Mouse (Mus musculus) lung, postnatal 4 days (tissue): Measurements from ENCODE around the gene 2900026A02Rik.
A peak's percentile ranks its signal among the peaks of the same experiment; 100 is the strongest.

ENCODE experiments used
- DNase-seq, 2 experiments: peaks; one replicate each; pipeline ENCODE4 v3.0.0; 2021

2900026A02Rik gene

DNA sequence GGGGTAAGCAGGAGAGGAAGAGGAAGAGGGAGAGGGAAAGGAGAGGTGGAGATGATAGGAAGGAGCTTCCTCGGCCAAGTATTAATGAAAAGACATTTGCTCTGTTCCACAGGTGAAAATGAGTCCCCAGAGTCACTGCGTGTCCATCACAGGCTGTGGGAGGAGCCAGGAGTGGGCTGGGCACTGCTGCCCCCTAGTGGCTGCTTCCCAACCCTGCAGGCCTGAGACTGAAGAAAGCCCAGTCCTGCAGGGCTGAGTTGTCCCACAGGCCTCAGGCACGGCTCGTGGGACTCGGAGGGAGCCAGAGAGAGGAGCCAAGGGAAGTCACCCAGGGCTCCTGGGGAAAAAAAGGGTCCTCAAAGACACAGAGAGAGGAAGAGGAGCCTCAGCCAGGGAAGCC is 47.7 kb downstream of the 2900026A02Rik start:
- peak; percentile 74 to 83 for DNase-seq

DNA sequence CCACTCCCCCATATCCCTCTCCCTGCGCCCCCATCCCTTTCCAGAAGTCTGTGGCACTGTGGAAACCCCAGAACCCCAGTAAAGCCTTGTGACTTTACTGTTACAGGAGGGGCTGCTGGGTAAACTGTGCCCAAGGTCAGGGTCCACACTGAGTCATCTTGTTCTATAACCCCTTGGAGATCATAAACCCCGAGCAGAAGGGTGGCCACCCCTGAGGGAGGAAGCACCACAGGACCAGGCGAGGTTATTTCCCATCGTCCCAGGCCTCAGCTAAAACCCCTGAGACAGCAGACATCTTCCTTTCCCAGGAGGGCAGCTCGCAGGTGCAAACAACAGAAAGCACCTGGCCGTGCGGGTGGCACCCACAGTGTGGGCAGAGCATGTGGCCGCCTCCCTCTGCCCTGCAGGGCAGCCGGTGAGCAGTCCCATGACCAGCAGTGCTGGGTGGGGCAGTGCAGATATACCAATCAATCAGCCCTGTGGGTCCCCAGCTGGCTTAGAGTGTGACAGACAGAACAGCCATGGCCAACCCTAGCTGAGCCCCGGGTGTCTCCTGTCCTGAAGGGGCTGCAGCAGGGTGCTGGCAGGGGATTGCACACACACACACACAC is 49.0 kb downstream of the 2900026A02Rik start:
- DNase-seq = no peak

DNA sequence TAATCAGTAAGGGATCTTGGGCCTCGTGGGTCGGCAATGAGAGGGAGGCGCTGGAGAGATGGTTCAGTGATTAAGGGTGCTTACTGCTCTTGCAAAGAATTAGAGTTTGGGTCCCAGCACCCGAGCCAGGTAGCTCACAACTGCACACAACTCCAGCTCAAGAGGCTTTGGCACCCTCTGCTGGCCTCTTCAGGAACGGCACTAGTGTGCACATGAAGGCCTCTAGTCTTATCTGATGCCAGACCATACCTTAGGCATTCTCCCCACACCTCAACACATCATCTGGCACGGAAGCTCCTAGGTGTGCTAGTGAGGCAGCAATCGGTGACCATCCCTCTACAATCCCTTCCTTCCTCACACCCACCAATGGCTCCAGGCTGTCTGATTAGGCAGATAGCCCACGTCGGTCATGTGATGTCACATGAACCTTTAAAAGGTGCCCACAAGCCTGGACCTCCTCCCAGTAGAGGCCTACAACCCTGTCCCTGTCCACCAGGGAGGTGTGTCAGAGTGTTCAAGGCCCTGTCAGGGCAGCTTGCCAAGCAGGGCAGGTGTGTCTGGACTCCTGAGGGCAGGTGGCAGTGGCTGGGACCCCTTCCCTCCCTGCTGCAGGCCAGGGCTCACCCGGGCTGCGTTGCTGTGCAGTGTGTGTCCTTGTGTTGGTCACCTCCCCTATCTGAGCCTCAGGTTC is 50.8 kb downstream of the 2900026A02Rik start:
- DNase-seq = no peak

DNA sequence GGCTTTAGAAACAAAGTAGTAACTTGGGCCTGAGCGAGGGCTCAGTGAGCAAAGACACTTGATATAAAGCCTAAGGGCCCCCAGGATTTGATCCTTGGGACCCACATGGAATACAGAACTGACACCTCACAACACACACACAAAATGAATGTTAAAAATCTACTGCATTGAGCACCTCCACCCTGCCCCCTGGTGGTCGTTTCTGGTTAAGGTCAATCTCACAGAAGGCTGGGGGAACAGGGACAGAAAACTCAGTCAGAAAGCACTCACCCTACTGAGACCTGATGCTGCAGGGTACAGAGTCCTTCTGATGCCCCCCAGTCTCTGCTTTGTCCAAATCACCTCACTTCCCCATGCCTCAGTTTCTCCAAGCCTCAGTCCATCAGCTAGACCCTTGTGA is 53.3 kb downstream of the 2900026A02Rik start:
- peak in 1 of 2 experiments; percentile 71 for DNase-seq

DNA sequence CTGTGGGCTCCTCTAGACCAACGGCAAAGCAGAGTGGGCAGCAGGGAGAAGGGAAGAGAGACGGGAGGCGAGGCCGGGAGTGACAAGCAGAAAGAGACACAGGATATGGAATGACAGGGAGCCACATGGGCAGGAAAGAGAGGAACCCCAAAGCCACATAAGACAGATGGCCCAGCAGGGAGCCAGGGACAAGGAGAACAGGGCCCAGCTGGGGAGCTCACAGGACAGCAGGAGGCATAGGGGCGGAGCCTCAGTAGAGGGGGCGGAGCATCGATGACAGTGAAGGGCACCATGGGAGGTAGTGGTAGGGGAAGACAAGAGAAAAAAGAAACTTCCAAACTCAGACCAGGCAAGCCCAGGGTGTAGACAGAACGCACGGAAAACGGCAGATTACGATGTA is 55.6 kb downstream of the 2900026A02Rik start:
- no peak for DNase-seq

DNA sequence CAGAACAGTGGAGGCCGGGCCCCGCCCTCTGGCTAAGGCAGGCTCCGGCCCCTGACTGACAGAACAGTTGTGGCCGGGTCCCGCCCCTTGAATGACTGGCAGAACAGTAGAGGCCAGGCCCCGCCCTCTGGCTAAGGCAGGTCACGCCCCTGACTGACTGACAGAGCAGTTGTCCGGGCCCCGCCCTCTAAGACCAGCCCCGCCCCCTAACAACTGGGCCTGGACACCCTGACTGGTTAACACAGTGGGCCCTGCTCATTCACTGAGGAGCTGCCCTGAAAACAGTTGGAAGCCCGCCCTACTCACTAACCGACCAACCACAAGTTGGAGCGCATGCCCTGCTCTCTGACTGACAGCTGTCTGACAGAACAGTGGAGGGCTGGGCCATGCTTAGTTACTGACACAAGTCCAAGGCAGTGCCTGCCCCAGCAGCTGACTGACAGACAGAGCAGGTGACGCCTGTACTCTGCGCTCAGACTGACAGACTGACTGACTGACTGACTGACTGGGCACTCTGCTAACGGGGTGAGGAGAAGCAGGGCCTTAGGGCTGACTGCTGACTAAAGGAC is 56.1 kb downstream of the 2900026A02Rik start:
- DNase-seq = peak; percentile 87 to 91

DNA sequence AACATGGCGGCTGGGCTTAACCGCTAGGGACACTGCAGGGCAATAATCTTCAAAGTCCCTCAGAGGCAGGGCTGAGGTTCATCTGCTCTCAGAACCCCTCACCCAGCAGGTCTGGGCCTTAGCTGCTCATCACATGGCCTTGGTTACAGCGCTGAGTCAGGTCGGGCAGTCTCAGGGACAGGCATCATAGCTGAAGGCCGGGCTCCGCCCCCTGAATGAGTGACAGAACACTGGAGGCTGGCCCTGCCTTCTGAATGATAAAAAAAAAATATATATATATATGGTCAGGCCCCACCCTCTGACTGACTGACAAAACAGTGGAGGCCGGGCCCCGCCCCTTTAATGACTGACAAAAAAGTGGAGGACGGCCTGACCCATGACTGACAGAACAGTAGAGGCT is 56.6 kb downstream of the 2900026A02Rik start:
- no peak for DNase-seq

DNA sequence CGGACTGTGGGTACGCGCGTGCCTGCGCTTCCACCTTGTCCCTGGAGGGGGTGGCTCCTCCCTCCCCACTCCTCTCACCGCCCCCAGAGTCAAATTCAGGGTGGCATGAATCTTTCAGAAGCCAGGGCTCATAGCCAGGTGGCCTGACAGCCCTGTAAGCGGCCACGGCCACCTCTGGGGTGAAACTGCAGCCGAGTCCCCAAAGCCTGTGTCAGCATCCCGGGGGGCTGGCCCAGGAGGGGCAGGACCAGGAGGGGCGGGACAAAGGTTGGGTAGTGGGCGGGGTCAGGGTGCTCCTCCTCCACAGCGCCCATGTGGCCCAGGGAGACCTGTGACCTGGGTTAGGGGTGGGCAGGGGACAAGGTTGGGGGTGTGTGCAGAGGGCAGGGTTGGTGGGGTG is 57.9 kb downstream of the 2900026A02Rik start:
- DNase-seq = peak in 1 of 2 experiments; percentile 53

DNA sequence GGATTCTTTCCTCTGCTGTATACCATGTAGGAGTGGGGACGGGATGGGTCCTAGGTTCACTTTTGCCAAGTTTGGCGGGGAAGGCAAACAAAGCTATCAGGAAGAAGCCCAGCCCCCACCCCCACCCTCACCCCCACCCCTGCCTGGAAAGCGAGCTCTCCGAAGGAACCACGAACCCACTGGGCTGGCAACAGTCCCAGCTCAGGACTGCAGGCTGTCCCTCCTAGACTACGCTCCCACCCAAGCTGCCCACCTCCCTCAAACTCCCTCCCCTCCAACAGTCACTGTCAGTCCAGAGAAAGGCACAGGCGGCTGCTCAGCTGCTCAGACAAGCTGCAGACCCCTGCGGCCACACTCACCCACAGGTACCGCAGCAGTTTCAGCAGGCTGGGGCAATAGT is 58.3 kb downstream of the 2900026A02Rik start:
- no peak for DNase-seq

DNA sequence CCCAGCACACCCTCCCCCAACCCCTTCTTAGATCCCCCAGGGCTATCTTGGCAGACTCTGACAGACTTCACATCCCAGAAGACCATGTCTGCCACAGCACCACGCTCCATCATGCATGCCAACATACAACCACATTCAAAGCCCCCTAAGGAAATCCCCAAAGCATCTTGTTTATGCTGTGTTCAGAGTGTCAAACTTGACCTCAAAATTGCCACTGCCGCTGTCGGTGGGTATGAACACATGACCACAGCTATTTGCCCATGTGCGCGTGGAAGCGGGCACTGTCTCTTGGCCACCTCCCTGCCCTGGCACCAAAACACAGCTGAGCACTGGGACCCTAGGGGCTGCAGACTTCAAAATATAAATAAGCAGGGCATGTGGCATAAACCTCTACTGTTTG is 59.5 kb downstream of the 2900026A02Rik start:
- no peak for DNase-seq

DNA sequence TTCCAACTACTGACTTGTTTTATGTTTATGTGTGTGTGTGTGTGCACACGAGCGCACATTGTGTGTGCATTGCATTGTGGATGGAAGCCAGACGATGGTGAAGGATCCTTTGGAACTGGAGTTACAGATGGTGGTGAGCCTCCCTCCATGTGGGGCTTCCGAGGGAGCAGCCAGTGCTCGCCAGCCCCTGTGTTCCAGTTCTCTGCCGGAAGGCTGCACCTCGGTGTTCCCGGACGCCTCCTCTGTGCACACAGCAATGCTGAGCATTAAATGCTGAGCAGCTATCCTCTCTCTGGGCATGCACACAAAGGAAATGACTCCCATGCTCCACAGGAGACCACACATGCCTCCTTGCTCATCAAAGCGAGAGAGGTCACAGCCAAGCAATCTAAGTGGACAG is 60.7 kb downstream of the 2900026A02Rik start:
- DNase-seq = no peak

DNA sequence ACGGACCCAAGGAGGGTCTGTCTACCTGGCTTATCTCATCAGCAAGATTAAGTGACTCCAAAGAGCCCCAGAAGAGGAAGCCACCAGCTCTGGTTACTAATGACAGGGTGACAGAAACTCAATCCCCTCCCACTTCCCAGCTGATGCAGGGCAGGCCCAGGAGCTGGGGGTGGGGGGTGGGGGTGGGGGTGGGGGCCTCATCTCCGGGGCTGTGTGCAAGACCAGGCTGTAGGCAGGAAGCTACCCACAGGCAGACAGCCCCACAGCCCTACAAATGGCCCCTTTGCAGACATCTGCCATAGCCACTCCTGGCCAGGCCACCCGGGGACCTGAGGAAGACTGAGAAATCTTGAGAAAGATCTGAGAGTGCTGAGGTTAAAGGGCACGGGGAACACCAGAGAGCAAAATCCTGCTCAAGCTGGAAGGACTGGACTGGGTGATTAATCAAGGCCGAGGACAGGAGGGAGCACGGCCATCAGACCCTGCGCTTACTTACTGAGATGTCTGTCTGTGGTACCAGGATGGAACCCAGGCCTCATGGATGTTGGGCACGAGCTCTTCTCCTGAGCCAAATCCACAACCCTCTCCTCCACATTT is 62.2 kb downstream of the 2900026A02Rik start:
- DNase-seq = no peak

DNA sequence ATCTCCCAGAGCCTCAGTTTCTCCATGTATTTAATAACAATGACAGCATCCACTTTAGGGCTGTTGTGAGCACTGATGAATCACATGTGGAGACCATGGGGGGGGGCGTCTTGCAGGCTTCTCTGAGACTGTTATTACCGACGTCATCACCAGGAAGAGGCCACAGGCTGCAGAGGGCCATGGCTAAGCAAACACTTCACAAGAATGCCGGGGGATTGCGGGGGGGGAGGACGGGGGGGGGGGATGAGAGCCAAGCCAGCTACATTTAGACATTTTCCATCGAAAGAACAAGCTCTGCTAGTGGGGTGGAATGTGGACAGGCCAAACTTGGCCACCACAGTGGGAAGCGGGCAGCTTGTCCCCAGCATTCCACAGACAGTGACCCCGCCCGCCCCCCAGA is 63.4 kb downstream of the 2900026A02Rik start:
- DNase-seq = peak; percentile 40 to 51

DNA sequence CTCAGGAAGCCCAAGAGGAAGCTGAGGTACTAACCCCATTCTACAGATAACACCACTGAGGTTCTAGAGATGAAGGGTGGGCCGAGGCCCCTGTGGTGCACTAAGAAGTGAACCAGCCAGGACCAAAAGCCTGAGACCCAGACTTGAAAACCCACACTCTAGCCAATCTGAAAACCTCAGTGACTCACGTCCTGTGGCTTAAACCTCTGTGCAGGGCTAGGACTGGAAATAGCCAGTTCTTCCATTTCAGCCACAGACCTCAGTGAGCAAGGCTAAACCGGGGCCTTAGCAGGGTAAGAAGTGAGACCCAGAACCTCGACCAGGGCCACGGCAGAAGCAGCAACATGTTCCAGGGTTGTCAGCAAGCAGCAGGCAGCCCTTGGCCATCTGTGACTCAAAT is 64.0 kb downstream of the 2900026A02Rik start:
- no peak for DNase-seq

DNA sequence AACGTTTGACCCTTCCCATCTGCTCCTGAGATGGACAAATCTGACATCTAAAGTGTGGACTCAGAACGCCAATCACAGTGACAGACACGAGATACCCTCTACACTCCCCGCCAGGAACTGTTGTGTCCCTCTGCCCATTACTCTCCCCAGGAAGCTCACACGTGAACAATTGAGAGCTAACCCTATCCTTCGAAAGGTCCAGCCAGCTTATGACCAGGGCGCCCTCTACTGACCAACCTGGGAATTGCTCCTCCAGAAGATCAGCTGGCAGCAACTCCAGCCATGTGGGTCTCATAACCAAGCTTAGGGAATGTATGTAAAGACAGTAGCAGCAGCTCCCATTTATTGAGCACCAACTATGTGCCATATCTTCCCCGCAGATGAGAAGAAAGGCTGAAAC is 65.9 kb downstream of the 2900026A02Rik start:
- peak; percentile 75 to 87 for DNase-seq

DNA sequence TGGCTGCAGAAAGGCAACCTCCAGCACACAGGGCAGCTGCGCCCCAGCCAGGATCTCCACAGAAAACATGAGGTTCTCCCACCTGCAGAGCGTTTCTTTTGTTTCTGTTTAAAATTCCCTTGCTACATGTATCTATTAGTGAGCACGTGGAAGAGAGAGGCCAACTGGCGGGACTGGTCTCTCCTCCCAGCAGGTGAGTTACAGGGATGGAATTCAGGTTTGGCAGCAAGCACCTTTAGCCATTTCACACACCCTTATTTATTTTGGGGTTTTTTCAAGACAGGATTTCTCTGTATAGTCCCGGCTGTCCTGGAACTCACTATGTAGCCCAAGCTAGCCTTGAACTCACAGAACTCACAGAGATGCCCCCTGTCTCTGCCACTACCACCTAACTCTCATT is 66.6 kb downstream of the 2900026A02Rik start:
- DNase-seq = no peak

DNA sequence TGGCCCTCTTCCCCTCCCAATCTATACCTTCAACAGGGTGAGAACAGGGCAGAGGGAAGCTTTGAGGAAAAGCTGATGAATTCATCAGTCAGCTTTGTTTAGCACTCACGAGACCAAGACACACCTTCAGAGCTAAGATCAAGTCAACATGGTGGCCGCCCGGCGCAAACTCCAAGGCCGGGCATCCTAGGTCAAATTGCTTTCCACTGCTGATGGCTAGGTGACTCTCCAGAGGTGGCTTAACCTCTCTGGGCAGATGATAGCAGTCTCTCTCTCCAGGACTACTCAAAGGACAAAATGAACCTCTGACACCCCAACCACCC is 67.6 kb downstream of the 2900026A02Rik start:
- no peak for DNase-seq

DNA sequence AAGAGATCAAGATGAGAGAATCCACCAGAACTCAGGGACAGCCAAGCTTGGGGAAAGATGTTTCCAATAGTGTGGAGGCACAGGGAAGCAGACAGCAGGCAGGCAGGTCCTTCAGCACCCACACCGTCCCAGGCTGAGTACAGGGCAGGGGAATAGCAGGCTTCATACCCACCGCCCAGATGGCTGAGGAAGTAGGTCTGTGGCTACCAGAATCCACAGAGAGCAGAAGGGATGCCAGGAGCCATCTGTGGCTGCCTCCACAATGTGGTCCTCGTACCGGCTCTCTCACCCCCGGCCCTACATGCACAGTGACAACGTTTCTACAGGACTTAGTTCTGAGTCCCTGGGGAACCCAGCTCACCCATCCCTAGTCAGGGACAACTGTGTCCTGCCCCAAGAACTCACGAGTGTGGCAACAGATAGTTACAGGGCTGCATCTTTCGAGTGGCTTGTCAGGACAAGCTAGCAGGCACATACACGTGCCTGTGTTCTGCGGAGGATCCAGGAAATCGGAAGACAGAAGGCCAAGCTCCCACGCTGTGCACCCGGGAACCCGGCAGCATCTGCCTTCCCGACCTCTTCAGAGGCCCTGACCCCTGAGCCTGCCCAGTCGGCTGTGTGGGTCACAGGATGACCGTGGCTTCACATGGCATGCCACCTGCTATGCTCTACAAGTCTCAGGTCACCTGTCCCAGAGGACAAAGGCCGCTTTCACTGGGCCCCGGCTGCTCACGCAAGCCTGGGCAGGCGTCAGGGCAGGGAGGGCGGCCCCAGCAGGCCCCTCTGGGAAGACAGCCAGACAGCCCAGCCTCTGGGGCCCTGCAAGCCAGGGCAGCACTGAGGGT is 68.2 kb downstream of the 2900026A02Rik start:
- DNase-seq = peak in 1 of 2 experiments; percentile 49

DNA sequence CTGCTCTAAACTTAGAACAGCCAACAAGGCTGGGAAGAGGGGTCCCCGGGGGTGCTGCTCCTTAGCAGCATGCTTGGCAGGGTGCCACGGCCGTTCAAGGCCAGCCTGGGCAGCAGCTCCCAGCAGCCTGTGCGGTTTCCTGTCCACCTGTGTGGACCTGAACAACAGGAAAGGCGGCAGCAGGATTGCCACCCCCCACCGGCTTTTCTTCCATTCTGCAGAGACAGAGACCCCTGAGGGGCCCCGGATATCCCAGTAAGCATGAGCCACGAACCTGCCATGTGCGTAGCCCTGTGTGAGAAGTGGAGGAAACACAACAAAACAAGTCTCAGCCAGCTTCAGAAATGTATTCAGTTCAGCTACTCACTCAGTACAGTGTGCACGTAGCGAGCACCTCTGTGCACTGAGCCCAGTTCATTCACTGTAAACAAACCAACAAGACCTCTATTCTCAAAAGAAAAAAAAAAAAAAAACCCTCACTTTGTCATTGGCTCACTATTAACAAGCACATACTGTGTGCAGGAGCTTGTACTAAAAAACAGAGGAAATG is 69.4 kb downstream of the 2900026A02Rik start:
- peak in 1 of 2 experiments; percentile 64 for DNase-seq

DNA sequence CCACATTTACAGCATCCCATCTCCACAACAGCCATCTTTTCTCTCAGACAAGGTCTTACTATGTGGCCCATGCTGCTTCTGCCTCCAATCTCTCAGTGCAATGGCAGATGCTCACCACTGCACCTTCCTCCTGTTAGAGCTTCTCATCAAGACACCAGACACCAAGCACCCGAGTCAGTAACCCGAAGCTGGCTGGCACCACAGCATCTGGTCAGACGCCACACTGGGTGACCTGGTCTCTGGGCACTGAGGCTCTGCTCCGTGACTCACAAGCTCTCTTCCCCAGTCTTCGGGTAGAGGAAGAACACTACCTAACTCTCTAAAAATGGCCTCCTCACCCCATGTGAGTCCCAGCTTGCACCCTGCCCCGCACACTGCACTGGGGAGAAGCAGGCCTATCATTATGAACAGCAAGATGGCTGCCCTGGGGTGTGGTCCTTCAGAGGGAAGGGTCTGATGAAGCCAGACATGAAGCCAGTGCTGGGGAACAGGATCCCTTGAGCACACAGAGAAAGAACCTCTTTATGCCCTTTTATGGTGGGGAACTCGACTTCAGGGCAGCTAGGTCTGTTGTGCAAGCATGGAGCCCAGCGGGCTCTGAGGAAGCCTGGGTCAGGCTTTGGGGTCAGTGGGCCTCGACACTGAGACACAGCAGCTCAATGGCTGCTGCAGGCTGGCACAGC is 70.0 kb downstream of the 2900026A02Rik start:
- peak in 1 of 2 experiments; percentile 39 for DNase-seq

DNA sequence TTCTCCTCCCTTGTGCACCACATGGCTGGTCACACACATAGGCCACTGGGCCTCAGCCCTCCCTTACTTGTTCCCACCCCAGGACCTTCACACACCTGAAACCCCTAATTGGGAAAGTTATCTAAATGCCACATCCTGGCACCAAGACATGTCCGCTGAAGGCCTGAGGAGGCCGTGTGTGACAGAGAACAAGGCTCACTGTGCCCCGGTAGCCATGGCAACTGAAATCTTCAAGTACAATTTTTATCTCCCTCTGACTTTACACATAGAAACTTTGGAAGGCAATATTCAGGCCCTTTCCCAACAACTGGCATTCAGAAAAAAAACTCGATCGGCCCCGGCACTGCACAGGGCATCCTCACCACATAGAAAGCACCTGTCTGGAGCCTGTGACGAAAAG is 72.0 kb downstream of the 2900026A02Rik start:
- no peak for DNase-seq

DNA sequence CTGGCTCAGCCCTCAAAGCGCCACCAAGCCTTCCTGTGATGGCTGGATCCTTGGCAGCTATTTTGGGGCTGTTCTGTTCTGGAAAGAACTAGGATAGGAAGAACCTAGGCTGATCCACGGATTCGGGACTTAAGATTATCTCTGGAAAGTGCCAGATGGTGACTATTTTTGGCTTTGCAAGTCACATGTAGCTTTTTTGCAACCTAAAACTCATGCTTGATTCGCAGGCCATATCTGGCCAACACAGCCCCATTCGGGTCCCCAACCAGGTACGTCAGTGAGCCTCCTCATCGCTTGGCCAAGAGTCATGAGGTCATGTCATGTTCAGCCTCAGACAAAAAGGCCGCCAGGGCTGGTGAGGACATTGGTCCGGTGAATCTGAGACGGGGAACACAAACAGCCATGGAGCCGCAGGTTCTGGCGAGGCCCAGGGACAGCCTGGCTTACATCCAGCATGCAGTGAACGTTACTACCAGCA is 73.0 kb downstream of the 2900026A02Rik start:
- no peak for DNase-seq
